Comparison of ENCODE assay signal across 8 mouse cellular contexts in genomic region chr1:121605118-121605517, GRCm38 (mm10). TPM values are rescaled to one million over a fixed set of nuclear protein-coding genes. Genes with fewer than 3 reads are reported as not detected.
A peak's percentile ranks its signal among the peaks of the same experiment; 100 is the strongest.
DNase-seq lines count a peak whose midpoint lies in the region; ATAC-seq and TF ChIP-seq lines count a peak whose summit lies in the region.
"Had no signal": no experiment of that assay in that cellular context is flagged by ENCODE, and none has a peak within 500 bp of the region (broad histone marks: within the 10 kb centered on the region; RNA-seq: fewer than 3 reads in every experiment).

No protein-coding gene starts in this region.

- no peak overlapping the region for H3K9ac ChIP-seq in midbrain, postnatal 0 days (replicated peaks; ENCODE audit: low read length, poor library complexity, severe bottlenecking)
- no peak overlapping the region for H3K9ac ChIP-seq in midbrain, embryonic 16.5 days (ENCODE audit: low read depth, low read length)
- H3K9ac ChIP-seq: lung, embryonic 15.5 days had no signal

- no peak overlapping the region for H3K27ac ChIP-seq in midbrain, postnatal 0 days (ENCODE audit: low read depth, low read length)
- no peak overlapping the region for H3K27ac ChIP-seq in midbrain, embryonic 16.5 days (ENCODE audit: low read length)
- H3K27ac ChIP-seq: lung, embryonic 15.5 days had no signal

- no peaks in the 10 kb centered on the region for H3K36me3 ChIP-seq in midbrain, postnatal 0 days (ENCODE audit: insufficient read depth, low read length)
- H3K36me3 ChIP-seq in midbrain, embryonic 16.5 days (ENCODE audit: control insufficient read depth, insufficient read depth, low read length) = no peaks in the 10 kb centered on the region
- H3K36me3 ChIP-seq: lung, embryonic 15.5 days had no signal

- 62% methylated on average over 6 of the region's 6 CpGs for WGBS in midbrain, postnatal 0 days
- 65% methylated on average over 6 of the region's 6 CpGs for WGBS in midbrain, embryonic 16.5 days
- 46% methylated on average over 6 of the region's 6 CpGs for WGBS in lung, adult 2 months

- DNase-seq in midbrain, postnatal 0 days (ENCODE audit: low spot score) = peak; percentile 36
- peak; percentile 82 to 84 for DNase-seq in cerebellum, postnatal 25 days
- peak; percentile 6 for DNase-seq in kidney, postnatal 14 days
- DNase-seq in right cerebral cortex, postnatal 14 days = peak; percentile 20
- DNase-seq in Muller cell, postnatal 12 days (ENCODE audit: inconsistent ontology term) = no peak
- no peak for DNase-seq in lung, adult 2 months

- H3K9me3 ChIP-seq in midbrain, postnatal 0 days (ENCODE audit: low read length) = no peaks in the 10 kb centered on the region
- H3K9me3 ChIP-seq in midbrain, embryonic 16.5 days (replicated peaks; ENCODE audit: control insufficient read depth, low read length, poor library complexity, severe bottlenecking) = no peaks in the 10 kb centered on the region
- H3K9me3 ChIP-seq: lung, embryonic 15.5 days had no signal

- no peak for TF ChIP-seq POLR2A in lung, adult 2 months (IDR thresholded peaks at IDR 0.05; ENCODE audit: borderline replicate concordance, extremely low read depth, low read depth, low read length)

- peak; percentile 44 for TF ChIP-seq CTCF in midbrain, postnatal 0 days (IDR thresholded peaks at IDR 0.05)
- no peak for TF ChIP-seq CTCF in lung, adult 2 months (IDR thresholded peaks at IDR 0.05; ENCODE audit: insufficient read depth, low read length)

- no peak for ATAC-seq in midbrain, postnatal 0 days (ENCODE audit: low FRiP score)
- ATAC-seq in midbrain, embryonic 16.5 days = no peak

- H3K4me2 ChIP-seq in midbrain, postnatal 0 days (ENCODE audit: low read depth, low read length, poor library complexity, severe bottlenecking) = no peak overlapping the region
- H3K4me2 ChIP-seq in midbrain, embryonic 16.5 days (ENCODE audit: low read length) = no peak overlapping the region
- H3K4me2 ChIP-seq: lung, embryonic 15.5 days had no signal

- H3K4me1 ChIP-seq in midbrain, postnatal 0 days (ENCODE audit: insufficient read depth, low read length) = no peaks in the 10 kb centered on the region
- no peaks in the 10 kb centered on the region for H3K4me1 ChIP-seq in midbrain, embryonic 16.5 days (ENCODE audit: control insufficient read depth, insufficient read depth, low read length)
- H3K4me1 ChIP-seq in lung, adult 2 months (ENCODE audit: control insufficient read depth, insufficient read depth, low read length) = no peaks in the 10 kb centered on the region
- H3K4me1 ChIP-seq: lung, embryonic 15.5 days had no signal

- no peak overlapping the region for H3K4me3 ChIP-seq in midbrain, postnatal 0 days (ENCODE audit: low read depth, low read length)
- H3K4me3 ChIP-seq in midbrain, embryonic 16.5 days (ENCODE audit: low read depth, low read length) = no peak overlapping the region
- no peak overlapping the region for H3K4me3 ChIP-seq in lung, adult 2 months (replicated peaks; ENCODE audit: extremely low read depth, low read depth, low read length)
- H3K4me3 ChIP-seq: lung, embryonic 15.5 days had no signal

- no peaks in the 10 kb centered on the region for H3K27me3 ChIP-seq in midbrain, postnatal 0 days (ENCODE audit: insufficient read depth, low read length)
- H3K27me3 ChIP-seq in midbrain, embryonic 16.5 days (ENCODE audit: control insufficient read depth, insufficient read depth, low read depth, low read length) = no peaks in the 10 kb centered on the region
- H3K27me3 ChIP-seq: lung, embryonic 15.5 days had no signal

RNA-seq across cellular contexts. Expression of gene Ddx18, which starts 37.3 kb away (rescaled TPM):
- total RNA-seq in midbrain, postnatal 0 days (2014; rRNA removed) = 22.0 and 29.0 TPM in 2 replicates
- 30.4 and 31.8 TPM in 2 replicates for polyA plus RNA-seq in midbrain, postnatal 0 days (2015; fragmentation: Nextera tagmentation; extraction: Ambion mirVana)
- polyA plus RNA-seq in midbrain, embryonic 16.5 days (2015; fragmentation: Nextera tagmentation; extraction: Ambion mirVana) = 29.9 and 36.7 TPM in 2 replicates
- 23.7 and 42.0 TPM in 2 replicates for polyA plus RNA-seq in lung, adult 2 months (2012; rRNA removed)

Comparison
In these comparisons a context has a peak if more than half of its experiments do, and no peak if none do; other contexts are left out.
1. DNase-seq: peak in midbrain, postnatal 0 days (single experiment), cerebellum, postnatal 25 days (2 of 2), kidney, postnatal 14 days (single experiment) and right cerebral cortex, postnatal 14 days (single experiment); none in Muller cell, postnatal 12 days (single experiment) and lung, adult 2 months (single experiment).